Mouse (Mus musculus) kidney, postnatal 25 days (tissue): ENCODE data around the gene Ttc28.

ENCODE experiments used
- DNase-seq, 2 experiments: peaks; one replicate each; pipeline ENCODE4 v3.0.0; 2021; ENCODE audit warnings: mixed read lengths in 2 of 2

Gene Ttc28

GRCm38 (mm10) chr5:111297801-111298200 lies 418.2 kb downstream of the Ttc28 start:
- DNase-seq: no peak

DNA sequence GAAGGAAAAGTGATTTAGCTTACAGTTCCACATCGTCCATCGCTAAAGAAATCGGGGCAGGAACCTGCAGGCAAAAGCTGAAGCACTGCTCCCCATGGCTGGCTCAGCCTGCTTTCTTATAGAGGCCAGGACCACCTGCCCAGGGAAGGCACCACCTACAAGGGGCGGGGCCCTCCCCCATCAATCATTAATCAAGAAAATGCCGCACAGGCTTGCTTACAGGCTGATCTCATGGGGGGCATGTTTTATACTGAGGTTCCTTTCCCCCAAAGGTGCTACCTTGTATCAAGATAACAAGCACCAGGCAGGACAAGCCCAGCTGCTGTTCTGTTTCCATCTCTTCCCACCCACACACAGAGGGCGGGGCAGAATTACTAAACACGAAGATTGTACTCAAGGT lies 419.1 kb downstream of the Ttc28 start:
- no peak for DNase-seq

GRCm38 (mm10) chr5:111300776-111301175 lies 421.2 kb downstream of the Ttc28 start:
- DNase-seq: peak in 1 of 2 experiments; percentile 50

- DNase-seq: no peak
These were observed 422.1 kb downstream of the Ttc28 start for GRCm38 (mm10) chr5:111301736-111302135.

GRCm38 (mm10) chr5:111304730-111305129 lies 425.1 kb downstream of the Ttc28 start:
- DNase-seq: no peak

DNA sequence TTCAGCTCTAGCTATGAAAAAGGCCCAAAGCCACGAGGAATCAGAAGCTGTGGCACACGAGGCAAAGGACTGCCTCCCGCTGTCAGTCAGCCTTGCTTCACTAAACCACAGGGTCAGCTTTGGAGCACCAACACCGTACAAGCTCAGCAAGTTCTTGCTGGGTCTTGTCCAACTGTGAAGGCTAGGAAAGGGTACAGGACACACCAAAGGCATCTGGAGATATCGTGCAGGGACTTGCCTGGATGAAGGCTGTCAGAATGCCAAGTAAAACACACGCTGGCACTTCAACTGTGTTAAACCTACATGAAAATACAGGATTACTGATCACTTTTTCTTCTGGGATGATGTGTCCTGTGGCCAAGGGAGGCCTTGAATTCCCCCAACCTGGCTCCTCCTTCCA lies 430.6 kb downstream of the Ttc28 start:
- DNase-seq: peak; percentile 66 to 79

- no peak for DNase-seq
These were observed 434.2 kb downstream of the Ttc28 start for GRCm38 (mm10) chr5:111313833-111314232.

GRCm38 (mm10) chr5:111315061-111315460 lies 435.5 kb downstream of the Ttc28 start:
- DNase-seq: no peak

DNA sequence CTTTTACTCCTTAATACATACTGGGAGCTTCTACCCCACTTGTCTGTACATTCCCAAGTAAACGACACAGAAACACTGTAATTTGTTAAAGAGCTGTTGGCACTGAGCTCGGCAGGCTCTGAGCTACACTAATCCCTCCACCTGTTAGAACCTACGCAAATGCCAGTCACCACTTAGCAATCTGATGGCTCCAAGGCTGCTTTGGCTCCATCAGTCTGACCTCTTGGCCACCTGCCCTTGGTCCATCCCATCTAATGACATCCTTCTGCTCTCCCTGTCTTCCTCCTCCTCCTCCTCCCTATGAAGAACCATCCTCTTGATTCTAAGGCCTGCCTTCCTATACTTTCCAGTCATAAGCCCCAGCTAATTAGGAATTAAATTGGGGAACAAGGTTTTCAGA lies 437.9 kb downstream of the Ttc28 start:
- DNase-seq: no peak

GRCm38 (mm10) chr5:111318946-111319345 lies 439.3 kb downstream of the Ttc28 start:
- DNase-seq: peak in 1 of 2 experiments; percentile 54

GRCm38 (mm10) chr5:111325813-111326212 lies 446.2 kb downstream of the Ttc28 start:
- DNase-seq: no peak

- no peak for DNase-seq
These were observed 447.8 kb downstream of the Ttc28 start for GRCm38 (mm10) chr5:111327420-111327819.

- DNase-seq: no peak
These were observed 450.3 kb downstream of the Ttc28 start for GRCm38 (mm10) chr5:111329782-111330416.

DNA sequence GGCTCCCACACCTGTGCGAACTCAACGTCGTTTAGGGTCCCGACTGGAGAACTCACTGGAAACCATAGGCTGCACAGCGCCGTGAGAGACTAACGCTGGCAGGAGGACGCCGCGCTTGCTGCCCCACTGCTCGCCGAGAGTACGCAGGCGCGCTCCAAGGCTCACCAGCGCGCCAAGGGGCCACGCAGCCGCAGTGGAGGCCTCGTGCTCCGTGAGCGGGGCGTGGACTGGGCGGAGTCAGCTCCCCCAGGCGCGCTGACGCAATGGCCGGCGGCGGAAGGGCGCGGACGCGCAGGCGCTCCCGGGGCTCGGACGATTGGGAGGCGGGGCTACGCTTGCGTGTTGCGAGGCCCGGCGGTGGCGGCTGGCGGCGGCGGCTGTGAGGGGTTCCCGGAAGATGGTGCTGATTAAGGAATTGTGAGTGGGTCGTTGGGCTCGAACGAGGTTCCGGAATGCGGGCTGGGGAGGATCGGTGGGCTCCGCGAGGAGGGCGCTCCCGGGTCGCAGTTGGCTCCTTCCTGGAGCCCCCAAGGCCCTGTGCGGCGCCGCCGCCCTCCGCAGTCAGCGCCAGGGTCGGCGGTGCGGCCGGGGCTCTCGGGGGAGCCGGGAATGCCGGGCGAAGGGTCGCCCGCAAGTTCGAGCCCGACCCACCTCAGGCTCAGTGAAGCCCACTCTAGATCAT lies 451.0 kb downstream of the Ttc28 start, which contains the start of gene Pitpnb:
TSS of gene Pitpnb (plus strand) at position 347 of the 682 bp plus-strand sequence.
- peak; percentile 98 for DNase-seq

GRCm38 (mm10) chr5:111331099-111331435 lies 451.5 kb downstream of the Ttc28 start:
- DNase-seq: peak in 1 of 2 experiments; percentile 7

- no peak for DNase-seq
These were observed 456.5 kb downstream of the Ttc28 start for GRCm38 (mm10) chr5:111335939-111336691.
